Comparison of ENCODE assay signal across 9 mouse cellular contexts in genomic region chr2:157130813-157131514, GRCm38 (mm10). TPM values are rescaled to one million over a fixed set of nuclear protein-coding genes. Genes with fewer than 3 reads are reported as not detected.
DNase-seq lines count a peak whose midpoint lies in the region; ATAC-seq and TF ChIP-seq lines count a peak whose summit lies in the region.
"Had no signal": no experiment of that assay in that cellular context is flagged by ENCODE, and none has a peak within 500 bp of the region (broad histone marks: within the 10 kb centered on the region; RNA-seq: fewer than 3 reads in every experiment).

No protein-coding gene starts in this region.

- H3K27ac ChIP-seq in thymus, adult 2 months (ENCODE audit: control insufficient read depth, insufficient read depth, low read length) = peak overlapping the region; percentile 48; the same call in 1 of the 2 replicates
- peak overlapping the region; percentile 62 for H3K27ac ChIP-seq in brown adipose tissue, adult 24 weeks (replicated peaks; ENCODE audit: low read depth, low read length)
- H3K27ac ChIP-seq in midbrain, embryonic 15.5 days = no peak overlapping the region

- no peak for TF ChIP-seq CTCF in thymus, adult 2 months (IDR thresholded peaks at IDR 0.05; ENCODE audit: borderline replicate concordance, control insufficient read depth, extremely low read depth, insufficient read depth, low read length, poor library complexity)

- H3K4me1 ChIP-seq in thymus, adult 2 months (replicated peaks; ENCODE audit: control insufficient read depth, insufficient read depth, low read length) = peaks cover 7% of the 10 kb centered on the region
- peaks cover 4% of the 10 kb centered on the region; the same call in 1 of the 2 replicates for H3K4me1 ChIP-seq in brown adipose tissue, adult 24 weeks (ENCODE audit: control insufficient read depth, insufficient read depth, insufficient read length, low read length)
- peaks cover 9% of the 10 kb centered on the region for H3K4me1 ChIP-seq in midbrain, embryonic 15.5 days

- no peaks in the 10 kb centered on the region for H3K9me3 ChIP-seq in midbrain, embryonic 15.5 days

- H3K9ac ChIP-seq in midbrain, embryonic 15.5 days = no peak overlapping the region

- no peak for TF ChIP-seq POLR2A in thymus, adult 2 months (IDR thresholded peaks at IDR 0.05; ENCODE audit: control insufficient read depth, extremely low read depth, insufficient read depth, low read length, poor library complexity)

- no peak for ATAC-seq in midbrain, embryonic 15.5 days (replicated peaks)

- H3K4me3 ChIP-seq in thymus, adult 2 months (ENCODE audit: control insufficient read depth, insufficient read depth, low read length) = no peak overlapping the region
- H3K4me3 ChIP-seq in brown adipose tissue, adult 24 weeks (ENCODE audit: insufficient read depth, low read depth, low read length) = peak overlapping the region; percentile 30
- H3K4me3 ChIP-seq in midbrain, embryonic 15.5 days = no peak overlapping the region

- H3K36me3 ChIP-seq in thymus, adult 2 months (ENCODE audit: control insufficient read depth, insufficient read depth, low read length) = no peaks in the 10 kb centered on the region
- H3K36me3 ChIP-seq in midbrain, embryonic 15.5 days (replicated peaks) = no peaks in the 10 kb centered on the region

- 41% methylated on average over 8 of the region's 8 CpGs for WGBS in thymus, adult 2 months
- 93% methylated on average over 8 of the region's 8 CpGs for WGBS in midbrain, embryonic 15.5 days

- H3K4me2 ChIP-seq in midbrain, embryonic 15.5 days = no peak overlapping the region

- DNase-seq in thymus, adult 2 months = no peak
- no peak for DNase-seq in thymus, postnatal 25 days
- peak; percentile 34 to 49 for DNase-seq in kidney, postnatal 25 days
- DNase-seq in spleen, postnatal 36 days (ENCODE audit: low spot score in 2 of 2) = peak; percentile 62 to 68
- DNase-seq in frontal cortex, postnatal 10 days (ENCODE audit: low spot score in 2 of 2) = no peak
- no peak for DNase-seq in cerebellum, adult 8-10 months

- no peaks in the 10 kb centered on the region; the same call in 1 of the 2 replicates for H3K27me3 ChIP-seq in thymus, adult 2 months (ENCODE audit: control insufficient read depth, insufficient read depth, low read length)
- H3K27me3 ChIP-seq in midbrain, embryonic 15.5 days (replicated peaks) = no peaks in the 10 kb centered on the region

RNA-seq across cellular contexts. Expression of gene Samhd1, which starts 4.1 kb away (rescaled TPM):
- 49.9 and 57.1 TPM in 2 replicates for polyA plus RNA-seq in thymus, adult 2 months (2012; rRNA removed)
- 14.9 and 17.9 TPM in 2 replicates for polyA plus RNA-seq in brown adipose tissue, adult 24 weeks (2012; ENCODE audit: insufficient read depth, insufficient read length, missing spikeins)
- 9.4 and 9.9 TPM in 2 replicates for polyA plus RNA-seq in midbrain, embryonic 15.5 days (2015; fragmentation: Nextera tagmentation; extraction: Ambion mirVana)

RNA-seq across cellular contexts. Expression of gene Tldc2, which starts 44.1 kb away (rescaled TPM):
- not detected in 2 replicates for polyA plus RNA-seq in thymus, adult 2 months (2012; rRNA removed)
- not detected in 2 replicates for polyA plus RNA-seq in brown adipose tissue, adult 24 weeks (2012; ENCODE audit: insufficient read depth, insufficient read length, missing spikeins)
- polyA plus RNA-seq in midbrain, embryonic 15.5 days (2015; fragmentation: Nextera tagmentation; extraction: Ambion mirVana) = not detected in 2 replicates
- polyA plus RNA-seq: neural tube, embryonic 11.5 days had no signal

RNA-seq across cellular contexts. Expression of gene Soga1, which starts 51.9 kb away (rescaled TPM):
- 5.2 and 5.3 TPM in 2 replicates for polyA plus RNA-seq in thymus, adult 2 months (2012; rRNA removed)
- 6.0 and 6.9 TPM in 2 replicates for polyA plus RNA-seq in brown adipose tissue, adult 24 weeks (2012; ENCODE audit: insufficient read depth, insufficient read length, missing spikeins)
- 6.8 and 7.1 TPM in 2 replicates for polyA plus RNA-seq in midbrain, embryonic 15.5 days (2015; fragmentation: Nextera tagmentation; extraction: Ambion mirVana)

Comparison
In these comparisons a context has a peak if more than half of its experiments do, and no peak if none do; other contexts are left out.
1. DNase-seq: peak in kidney, postnatal 25 days (2 of 2) and spleen, postnatal 36 days (2 of 2); none in thymus, adult 2 months (single experiment), thymus, postnatal 25 days (single experiment), frontal cortex, postnatal 10 days (0 of 2) and cerebellum, adult 8-10 months (single experiment).